ENCODE assay signal across 17 mouse cellular contexts in genomic region chr6:36736763-36737162, GRCm38 (mm10).
"Had no signal": no experiment of that assay in that cellular context is flagged by ENCODE, and none has a peak within 500 bp of the region (broad histone marks: within the 10 kb centered on the region; RNA-seq: fewer than 3 reads in every experiment).

No protein-coding gene starts in this region.

- H3K36me3 ChIP-seq: liver, embryonic 15.5 days had no signal

- H3K4me3 ChIP-seq: liver, embryonic 15.5 days; lung, embryonic 15.5 days; megakaryocyte, embryonic 14.5 days; midbrain, embryonic 13.5 days; midbrain, embryonic 15.5 days; neural tube, embryonic 12.5 days had no signal

- H3K27ac ChIP-seq: liver, embryonic 15.5 days; lung, embryonic 15.5 days; macrophage; midbrain, embryonic 13.5 days; midbrain, embryonic 15.5 days; neural tube, embryonic 12.5 days had no signal

- H3K27me3 ChIP-seq: liver, embryonic 15.5 days; lung, embryonic 15.5 days; megakaryocyte, embryonic 14.5 days; midbrain, embryonic 13.5 days; midbrain, embryonic 15.5 days; neural tube, embryonic 12.5 days had no signal

- DNase-seq: liver, postnatal 0 days; lung, adult 2 months; lung, postnatal 14 days; lung, postnatal 36 days; right cerebral cortex, postnatal 25 days; right cerebral cortex, postnatal 4 days; spleen, adult 18-20 months; thymus, postnatal 14 days; thymus, postnatal 36 days had no signal

- H3K4me1 ChIP-seq: liver, embryonic 15.5 days; lung, embryonic 15.5 days; megakaryocyte, embryonic 14.5 days; midbrain, embryonic 13.5 days; midbrain, embryonic 15.5 days; neural tube, embryonic 12.5 days had no signal

- ATAC-seq: liver, postnatal 0 days; lung, postnatal 0 days; midbrain, embryonic 13.5 days; midbrain, embryonic 15.5 days had no signal
